Mouse (Mus musculus) small intestine, adult 2 months (tissue): ENCODE measurements around the gene Med13l.

Experiments
- CTCF ChIP-seq: fragments of 200-500 bp; IDR thresholded peaks from 2 replicates; pipeline ENCODE4 v1.5.1; 2012; ENCODE audit warnings: low read depth, mild to moderate bottlenecking, control low read depth, inconsistent platforms, low read length, moderate library complexity, mixed read lengths; ENCODE audit not compliant: insufficient replicate concordance, insufficient read length; ENCODE audit errors: extremely low read depth
- POLR2A ChIP-seq: fragments of 200-500 bp; IDR thresholded peaks from 2 replicates; pipeline ENCODE4 v1.6.1; 2012; ENCODE audit warnings: low read depth, mild to moderate bottlenecking, control low read depth, inconsistent platforms, low read length, moderate library complexity

- TF ChIP-seq CTCF (no peak), POLR2A (no peak)
Observed at GRCm38 (mm10) chr5:118769143-118769542, 208.7 kb downstream of the Med13l start.
